Mouse (Mus musculus) urinary bladder, postnatal 36 days (tissue): ENCODE data around the gene Ndufa10.
"Not testable (repeated sequence)": the region's sequence is repeated elsewhere in the genome, so short reads cannot be mapped to it uniquely, and the experiment has no call there.

ENCODE experiments used
- DNase-seq, 2 experiments: peaks; one replicate each; pipeline ENCODE4 v3.0.0; 2022; ENCODE audit warnings: low spot score in 2 of 2, mixed read lengths in 1 of 2

Ndufa10 gene

GRCm38 (mm10) chr1:92473165-92474041 is at the start of gene Ndufa10:
Ndufa10 (minus strand) TSS chr1:92473860.
- DNase-seq = peak; percentile 93 to 94

- DNase-seq = peak in 1 of 2 experiments; percentile 4
Observed at GRCm38 (mm10) chr1:92521376-92521775, 47.7 kb upstream of the Ndufa10 start.

GRCm38 (mm10) chr1:92519046-92519445 is 45.4 kb upstream of the Ndufa10 start:
- no peak for DNase-seq

GRCm38 (mm10) chr1:92518561-92518960 is 44.9 kb upstream of the Ndufa10 start, which contains the start of gene Olfr1414:
Olfr1414 (minus strand) TSS chr1:92518661.
- no peak for DNase-seq

GRCm38 (mm10) chr1:92515390-92515789 is 41.7 kb upstream of the Ndufa10 start:
- no peak for DNase-seq

GRCm38 (mm10) chr1:92511646-92512045 is 38.0 kb upstream of the Ndufa10 start:
- not testable (repeated sequence) for DNase-seq

- no peak for DNase-seq
Observed at GRCm38 (mm10) chr1:92496001-92496400, 22.3 kb upstream of the Ndufa10 start, which contains the start of gene Olfr1415. Olfr1415 (minus strand) TSS chr1:92496101.

GRCm38 (mm10) chr1:92485013-92485412 is 11.4 kb upstream of the Ndufa10 start, which contains the start of gene Olfr1416:
Olfr1416 (minus strand) TSS chr1:92485113.
- no peak for DNase-seq

- DNase-seq = no peak
Observed at GRCm38 (mm10) chr1:92474066-92474578, 462 bp upstream of the Ndufa10 start.

- DNase-seq = no peak
Observed at GRCm38 (mm10) chr1:92468891-92469290, 4.8 kb downstream of the Ndufa10 start.

GRCm38 (mm10) chr1:92458416-92458815 is 15.2 kb downstream of the Ndufa10 start:
- DNase-seq = no peak

- DNase-seq = no peak
Observed at GRCm38 (mm10) chr1:92457758-92458157, 15.9 kb downstream of the Ndufa10 start.

- no peak for DNase-seq
Observed at GRCm38 (mm10) chr1:92453751-92454445, 19.8 kb downstream of the Ndufa10 start.

- DNase-seq = no peak
Observed at GRCm38 (mm10) chr1:92448293-92448692, 25.4 kb downstream of the Ndufa10 start.

GRCm38 (mm10) chr1:92441453-92442063 is 32.1 kb downstream of the Ndufa10 start:
- no peak for DNase-seq

- DNase-seq = no peak
Observed at GRCm38 (mm10) chr1:92440066-92440750, 33.5 kb downstream of the Ndufa10 start.

GRCm38 (mm10) chr1:92437678-92438271 is 35.9 kb downstream of the Ndufa10 start:
- no peak for DNase-seq

GRCm38 (mm10) chr1:92436831-92437321 is 36.8 kb downstream of the Ndufa10 start:
- no peak for DNase-seq

GRCm38 (mm10) chr1:92434986-92435385 is 38.7 kb downstream of the Ndufa10 start:
- no peak for DNase-seq

- no peak for DNase-seq
Observed at GRCm38 (mm10) chr1:92432791-92433190, 40.9 kb downstream of the Ndufa10 start.

- no peak for DNase-seq
Observed at GRCm38 (mm10) chr1:92432098-92432497, 41.6 kb downstream of the Ndufa10 start.
